Mouse (Mus musculus) hindbrain, embryonic 13.5 days (tissue): ENCODE measurements at regions not wholly inside any gene's neighbourhood (a gene's known extent, or its start where the extent isn't known, plus 50 kb on each side); places are given as distances from the start of the nearest gene placed in this dataset.

Experiments used
- ATAC-seq: fragments of 200-750 bp; cut with Nextera tagmentation; 2 replicates; pipeline ENCODE4 v1.8.0; 2017; ENCODE audit warnings: moderate TSS enrichment; ENCODE audit not compliant: low FRiP score
- H3K27ac ChIP-seq: fragments of 300-500 bp; sonication (generic); 2 replicates; pipeline ENCODE4 v1.5.1; 2015; ENCODE audit warnings: inconsistent platforms, mild to moderate bottlenecking, moderate library complexity
- H3K27me3 ChIP-seq: fragments of 300-500 bp; sonication (generic); 2 replicates; pipeline ENCODE4 v1.6.1; 2015; ENCODE audit warnings: mild to moderate bottlenecking, inconsistent platforms
- H3K36me3 ChIP-seq: fragments of 300-500 bp; sonication (generic); 2 replicates; pipeline ENCODE4 v1.6.1; 2015; ENCODE audit warnings: mild to moderate bottlenecking, inconsistent platforms
- H3K4me1 ChIP-seq: fragments of 300-500 bp; sonication (generic); replicated peaks from 2 replicates; pipeline ENCODE4 v1.6.1; 2015; ENCODE audit warnings: inconsistent platforms
- H3K4me2 ChIP-seq: fragments of 300-500 bp; sonication (generic); 2 replicates; pipeline ENCODE4 v1.6.1; 2015; ENCODE audit warnings: inconsistent platforms, mild to moderate bottlenecking, moderate library complexity
- H3K4me3 ChIP-seq: fragments of 300-500 bp; sonication (generic); 2 replicates; pipeline ENCODE4 v1.5.1; 2015; ENCODE audit warnings: mild to moderate bottlenecking, inconsistent platforms
- H3K9ac ChIP-seq: fragments of 300-500 bp; sonication (generic); 2 replicates; pipeline ENCODE4 v1.6.1; 2015; ENCODE audit warnings: mild to moderate bottlenecking, inconsistent platforms
- H3K9me3 ChIP-seq: fragments of 300-500 bp; sonication (generic); 2 replicates; pipeline ENCODE4 v1.6.1; 2016; ENCODE audit warnings: inconsistent platforms
- WGBS: fragments of 180-500 bp; shearing (Covaris S2); methylation state at CpG from one replicate; pipeline ENCODE4 v1.1.7; 2015; 5-methylcytosine and 5-hydroxymethylcytosine counted together

DNA sequence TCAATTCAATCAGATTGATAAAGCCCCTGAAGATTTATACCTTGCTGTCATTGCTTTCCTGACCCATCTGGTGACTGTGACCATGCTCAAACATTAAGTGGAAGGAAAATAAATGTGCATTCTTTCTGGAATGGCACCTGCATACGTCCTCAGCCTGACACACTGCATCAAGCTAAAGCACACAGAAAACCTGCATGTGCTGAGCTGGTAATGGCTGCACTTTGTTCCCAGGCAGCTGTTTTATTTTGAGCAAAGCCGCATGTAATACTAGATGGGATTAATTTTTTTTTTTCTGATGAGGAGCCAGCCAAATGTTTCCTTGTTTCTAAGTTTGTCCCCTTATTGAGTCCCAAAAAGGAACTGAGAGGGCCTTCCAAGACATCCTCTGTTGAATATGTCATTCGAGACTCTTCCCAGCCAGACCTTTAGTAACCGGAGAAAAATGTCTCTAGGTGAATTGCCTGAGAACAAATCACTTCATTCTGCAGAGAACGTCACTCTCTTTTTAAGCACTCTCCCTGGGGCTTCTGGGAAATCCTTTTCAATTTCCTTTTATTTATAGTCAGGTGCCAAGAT lies 103.1 kb upstream of the Gm9747 start:
- no peak overlapping the region for H3K4me3 ChIP-seq
- H3K36me3 ChIP-seq: no peaks in the 10 kb centered on the region
- no peak for ATAC-seq
- H3K4me2 ChIP-seq: no peak overlapping the region
- H3K9me3 ChIP-seq: no peaks in the 10 kb centered on the region
- H3K9ac ChIP-seq: no peak overlapping the region
- 44% methylated on average over 5 of the region's 5 CpGs for WGBS
- H3K27ac ChIP-seq: peak overlapping the region; percentile 23; the same call in 1 of the 2 replicates
- no peaks in the 10 kb centered on the region for H3K27me3 ChIP-seq
- no peaks in the 10 kb centered on the region for H3K4me1 ChIP-seq

DNA sequence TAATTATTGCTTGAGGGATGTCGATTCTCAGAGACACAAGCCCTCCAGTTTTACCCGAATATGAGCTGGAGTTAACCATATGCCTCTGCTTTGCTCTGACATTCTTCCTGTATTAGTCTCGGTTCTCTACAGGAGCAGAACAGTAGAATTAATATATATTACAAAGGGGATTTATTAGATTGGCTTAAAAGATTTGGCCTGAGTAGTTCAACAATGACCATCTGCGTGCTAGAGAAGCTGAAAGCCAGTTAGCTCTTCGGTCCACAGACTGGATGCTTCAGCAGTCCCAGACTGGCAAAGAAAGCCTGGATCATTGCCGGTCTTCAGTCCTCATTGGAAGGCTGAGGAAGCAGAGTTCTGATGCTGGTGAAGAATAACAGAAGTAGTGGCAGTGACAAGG lies 100.4 kb upstream of the Gm9747 start:
- Histone ChIP-seq H3K27ac (no peak overlapping the region), H3K4me2 (no peak overlapping the region), H3K27me3 (no peaks in the 10 kb centered on the region), H3K9ac (no peak overlapping the region), H3K36me3 (no peaks in the 10 kb centered on the region), H3K9me3 (no peaks in the 10 kb centered on the region), H3K4me3 (no peak overlapping the region), H3K4me1 (no peaks in the 10 kb centered on the region)
- WGBS: 80% methylated on average over 6 of the region's 6 CpGs
- no peak for ATAC-seq

DNA sequence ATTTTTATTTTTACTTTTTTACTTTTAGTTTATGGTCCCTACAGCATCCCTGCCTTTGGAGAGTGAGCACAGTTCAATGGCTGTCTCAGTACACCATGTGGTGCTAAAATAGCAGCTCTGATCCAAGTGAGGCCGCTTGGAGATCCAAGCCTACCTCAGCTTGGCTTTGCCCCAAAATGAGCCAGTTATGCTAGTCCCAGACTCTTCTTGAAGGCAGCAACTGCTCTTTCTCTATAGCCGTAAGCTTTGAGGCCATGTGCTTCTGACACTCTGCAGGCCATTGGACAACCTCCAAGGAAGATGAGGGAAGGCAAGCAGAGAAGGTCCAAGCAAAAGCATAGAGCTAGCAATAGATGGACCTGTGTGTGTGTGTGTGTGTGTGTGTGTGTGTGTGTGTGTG lies 98.0 kb upstream of the Gm9747 start:
- H3K4me3 ChIP-seq: no peak overlapping the region
- H3K4me2 ChIP-seq: no peak overlapping the region
- no peak overlapping the region for H3K27ac ChIP-seq
- no peaks in the 10 kb centered on the region for H3K27me3 ChIP-seq
- ATAC-seq: no peak
- H3K4me1 ChIP-seq: no peaks in the 10 kb centered on the region
- no peaks in the 10 kb centered on the region for H3K36me3 ChIP-seq
- H3K9ac ChIP-seq: no peak overlapping the region
- no peaks in the 10 kb centered on the region for H3K9me3 ChIP-seq
- WGBS: 96% methylated on average over 2 of the region's 2 CpGs

DNA sequence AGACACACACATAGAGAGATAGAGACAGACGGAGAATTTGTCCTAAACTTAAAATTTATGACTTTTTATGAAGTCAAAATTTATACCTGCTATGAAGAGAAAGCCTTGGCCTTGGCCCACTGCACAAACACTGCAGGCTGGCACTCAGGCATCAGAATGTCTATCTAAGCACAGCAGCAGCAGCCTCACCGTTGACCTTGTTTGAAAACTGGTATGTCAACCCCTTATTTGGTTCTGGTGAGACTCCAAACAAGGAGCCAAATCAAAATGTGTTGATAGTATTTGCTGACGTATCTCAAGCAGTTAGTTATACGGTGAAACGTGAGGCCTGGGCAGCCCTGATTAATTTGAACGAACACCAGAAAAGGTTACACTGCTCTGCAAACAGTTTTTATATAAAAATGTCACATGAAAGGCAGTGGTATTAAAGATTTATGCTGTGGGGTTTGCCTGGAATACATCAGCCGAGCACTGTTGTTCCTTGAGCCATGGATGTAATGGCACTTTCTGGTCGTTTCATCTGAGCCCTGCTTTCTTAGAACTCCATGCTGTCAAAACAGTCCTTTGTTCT lies 97.1 kb upstream of the Gm9747 start:
- no peak for ATAC-seq
- no peak overlapping the region for H3K9ac ChIP-seq
- no peaks in the 10 kb centered on the region for H3K4me1 ChIP-seq
- H3K27me3 ChIP-seq: no peaks in the 10 kb centered on the region
- H3K9me3 ChIP-seq: no peaks in the 10 kb centered on the region
- H3K4me2 ChIP-seq: no peak overlapping the region
- H3K27ac ChIP-seq: no peak overlapping the region
- H3K36me3 ChIP-seq: no peaks in the 10 kb centered on the region
- WGBS: 81% methylated on average over 8 of the region's 8 CpGs
- H3K4me3 ChIP-seq: no peak overlapping the region

DNA sequence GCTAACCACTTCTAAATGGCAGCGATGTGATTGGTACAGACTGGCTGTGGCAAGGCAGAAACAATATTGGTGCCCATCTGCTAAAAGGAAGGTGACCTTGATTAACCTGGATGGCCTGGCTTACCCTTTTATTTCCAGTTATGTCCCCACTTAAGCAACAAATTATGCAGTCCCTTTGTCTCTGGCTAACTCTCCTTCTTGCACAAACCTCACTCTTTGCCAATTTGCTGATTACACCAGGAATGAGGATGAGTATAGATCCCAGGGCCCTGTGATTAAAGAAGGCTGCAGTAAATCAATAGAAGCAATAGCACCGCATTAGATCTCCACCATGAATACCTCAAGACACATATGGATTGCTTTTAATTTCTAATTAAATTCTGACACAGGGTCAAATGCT lies 87.7 kb upstream of the Gm9747 start:
- ATAC-seq: no peak
- Histone ChIP-seq H3K4me2 (no peak overlapping the region), H3K9me3 (no peaks in the 10 kb centered on the region), H3K4me1 (peaks cover 4% of the 10 kb centered on the region; the same call in 1 of the 2 replicates), H3K27me3 (no peaks in the 10 kb centered on the region), H3K27ac (no peak overlapping the region), H3K9ac (no peak overlapping the region), H3K4me3 (no peak overlapping the region), H3K36me3 (no peaks in the 10 kb centered on the region)
- 85% methylated on average over 2 of the region's 2 CpGs for WGBS

DNA sequence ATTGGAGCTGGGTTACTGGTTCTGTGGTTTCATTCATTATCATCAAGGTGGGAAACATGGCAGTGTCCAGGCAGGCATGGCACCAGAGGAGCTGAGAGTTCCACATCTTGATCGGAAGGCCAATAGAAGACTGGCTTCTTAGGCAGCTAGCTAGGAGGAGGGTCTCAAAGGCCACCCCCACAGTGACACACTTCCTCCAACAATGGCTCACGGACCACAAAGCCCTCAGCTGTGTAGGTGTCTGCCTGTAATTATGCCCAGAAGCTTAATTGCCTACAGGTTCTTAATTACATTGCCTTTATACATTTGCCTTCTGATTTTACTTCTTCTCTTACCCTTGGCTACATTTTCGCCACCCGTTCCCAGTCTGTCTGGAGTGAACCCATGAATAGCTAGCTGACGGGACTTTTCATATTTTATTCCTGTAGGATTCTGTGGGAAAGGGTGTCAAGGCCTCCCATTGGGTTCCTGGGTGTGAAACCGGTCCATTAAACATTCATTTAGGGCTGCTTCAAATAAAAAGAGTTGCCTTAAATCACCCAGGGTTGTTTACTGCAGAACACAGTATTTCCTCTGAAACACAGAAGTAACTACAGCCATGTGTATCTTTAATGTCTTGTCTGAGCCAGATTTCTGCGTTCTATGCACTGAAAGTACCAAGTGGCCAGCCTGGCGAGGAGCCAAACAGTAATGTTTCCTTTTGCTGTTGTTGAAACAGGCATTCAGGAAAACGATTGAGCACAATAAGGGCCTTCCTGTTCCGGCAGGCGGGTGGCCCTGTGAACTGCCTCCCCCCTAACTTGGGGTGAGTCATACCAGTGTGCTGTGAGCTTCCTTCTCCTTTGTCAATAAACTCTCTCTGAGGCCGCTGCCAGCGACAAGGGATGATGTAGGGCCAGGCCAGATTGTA lies 82.4 kb upstream of the Gm9747 start:
- no peak overlapping the region for H3K4me2 ChIP-seq
- no peak overlapping the region for H3K4me3 ChIP-seq
- H3K27me3 ChIP-seq: no peaks in the 10 kb centered on the region
- no peaks in the 10 kb centered on the region for H3K9me3 ChIP-seq
- H3K36me3 ChIP-seq: no peaks in the 10 kb centered on the region
- WGBS: 47% methylated on average over 13 of the region's 13 CpGs
- no peak overlapping the region for H3K9ac ChIP-seq
- H3K4me1 ChIP-seq: peaks cover 13% of the 10 kb centered on the region
- peak; percentile 86 for ATAC-seq
- 0 out of 2 replicates have a peak overlapping the region, but pooled peaks have one; percentile 30 for H3K27ac ChIP-seq

DNA sequence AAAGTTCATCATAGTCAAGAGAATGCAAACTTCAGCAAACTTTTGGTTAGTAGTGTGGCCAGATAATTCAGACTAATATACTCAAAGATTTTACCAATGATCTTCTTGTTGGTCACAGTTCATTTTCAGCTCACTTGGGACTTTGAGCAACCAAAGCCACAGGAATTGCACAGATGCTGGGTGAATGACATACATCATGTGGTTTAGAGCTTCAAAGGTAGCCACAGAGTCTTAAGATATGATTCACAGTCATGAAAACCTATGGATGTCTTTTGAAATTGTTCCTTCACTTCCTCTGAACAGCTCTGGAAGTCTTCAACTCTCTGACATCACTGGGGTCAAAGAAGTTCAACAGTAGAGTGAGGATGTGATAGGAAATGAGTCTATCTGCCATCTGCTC lies 77.0 kb upstream of the Gm9747 start:
- no peak overlapping the region for H3K27ac ChIP-seq
- no peak overlapping the region for H3K4me2 ChIP-seq
- H3K36me3 ChIP-seq: no peaks in the 10 kb centered on the region
- no peak overlapping the region for H3K4me3 ChIP-seq
- no peaks in the 10 kb centered on the region for H3K9me3 ChIP-seq
- ATAC-seq: no peak
- H3K27me3 ChIP-seq: no peaks in the 10 kb centered on the region
- peaks cover 2% of the 10 kb centered on the region for H3K4me1 ChIP-seq
- H3K9ac ChIP-seq: no peak overlapping the region

DNA sequence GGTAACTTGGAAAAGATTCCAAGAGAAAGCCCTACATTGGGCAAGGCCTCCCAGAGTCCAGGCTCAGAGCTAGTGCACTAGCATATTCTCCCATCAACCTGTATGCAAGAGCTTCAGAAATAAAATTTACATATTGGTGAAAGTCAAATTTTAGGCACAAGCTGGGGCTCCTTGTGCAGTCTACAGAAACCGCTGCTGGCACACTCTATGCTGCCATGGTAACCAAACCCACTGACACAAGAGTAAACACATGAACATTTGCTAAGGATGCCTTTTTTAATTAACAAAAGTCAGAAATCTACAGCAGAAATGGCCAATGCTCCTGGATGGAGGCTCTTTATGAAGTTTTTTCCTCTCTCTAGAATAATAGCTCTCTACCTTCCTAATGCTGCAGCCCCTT lies 75.9 kb upstream of the Gm9747 start:
- 76% methylated on average over 1 of the region's 1 CpGs for WGBS
- H3K9ac ChIP-seq: no peak overlapping the region

DNA sequence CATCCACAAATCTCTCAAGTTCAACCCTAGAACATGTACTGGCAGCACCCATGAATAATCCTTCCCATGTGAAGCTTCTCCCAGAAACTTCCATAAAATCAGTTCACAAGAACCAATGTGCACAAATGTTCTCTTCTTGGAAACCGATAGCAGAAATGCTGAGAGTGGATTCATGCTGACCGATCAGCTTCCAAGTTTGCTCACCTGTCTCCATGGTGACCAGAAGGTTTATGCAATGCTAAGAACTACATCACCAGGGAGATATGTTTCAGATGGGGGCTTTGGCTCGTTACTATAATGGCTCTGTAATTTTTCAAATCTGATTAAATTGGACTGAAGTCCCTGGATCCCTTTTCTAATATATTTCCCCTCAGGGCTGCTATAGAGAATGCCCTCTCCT lies 74.4 kb upstream of the Gm9747 start:
- Histone ChIP-seq H3K27me3 (no peaks in the 10 kb centered on the region), H3K27ac (no peak overlapping the region), H3K4me3 (no peak overlapping the region), H3K9ac (no peak overlapping the region), H3K4me2 (no peak overlapping the region), H3K9me3 (no peaks in the 10 kb centered on the region), H3K36me3 (no peaks in the 10 kb centered on the region), H3K4me1 (no peaks in the 10 kb centered on the region; the same call in 1 of the 2 replicates)
- WGBS: 59% methylated on average over 3 of the region's 3 CpGs
- no peak for ATAC-seq

More for the DNA sequence above, 75.9 kb upstream of the Gm9747 start:
- Histone ChIP-seq H3K27ac (no peak overlapping the region), H3K9me3 (no peaks in the 10 kb centered on the region), H3K4me1 (no peaks in the 10 kb centered on the region; the same call in 1 of the 2 replicates), H3K36me3 (no peaks in the 10 kb centered on the region), H3K27me3 (no peaks in the 10 kb centered on the region), H3K4me3 (no peak overlapping the region), H3K4me2 (no peak overlapping the region)
- ATAC-seq: no peak

DNA sequence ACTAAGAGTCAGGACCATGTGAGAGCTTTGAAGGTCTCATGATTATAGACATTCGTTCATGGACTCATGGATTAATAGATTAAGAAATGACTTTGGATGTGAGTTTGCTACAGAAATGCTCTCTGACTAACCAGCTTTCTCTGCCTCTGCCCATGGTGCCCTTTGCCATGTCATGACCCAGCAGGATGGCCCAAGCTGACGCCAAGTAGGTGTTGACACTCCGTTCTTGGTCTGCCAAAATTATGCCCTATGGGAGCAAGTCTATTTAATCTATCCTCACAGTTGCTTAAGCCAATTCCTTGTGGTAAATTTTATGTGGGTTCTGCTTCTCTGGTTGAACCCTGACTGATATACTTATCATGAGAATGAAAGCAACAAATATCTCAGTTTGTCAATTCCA lies 73.7 kb upstream of the Gm9747 start:
- ATAC-seq: no peak
- Histone ChIP-seq H3K4me1 (no peaks in the 10 kb centered on the region; the same call in 1 of the 2 replicates), H3K27ac (no peak overlapping the region), H3K9ac (no peak overlapping the region), H3K4me3 (no peak overlapping the region), H3K9me3 (no peaks in the 10 kb centered on the region), H3K27me3 (no peaks in the 10 kb centered on the region), H3K36me3 (no peaks in the 10 kb centered on the region), H3K4me2 (no peak overlapping the region)
- WGBS: 95% methylated on average over 3 of the region's 3 CpGs

DNA sequence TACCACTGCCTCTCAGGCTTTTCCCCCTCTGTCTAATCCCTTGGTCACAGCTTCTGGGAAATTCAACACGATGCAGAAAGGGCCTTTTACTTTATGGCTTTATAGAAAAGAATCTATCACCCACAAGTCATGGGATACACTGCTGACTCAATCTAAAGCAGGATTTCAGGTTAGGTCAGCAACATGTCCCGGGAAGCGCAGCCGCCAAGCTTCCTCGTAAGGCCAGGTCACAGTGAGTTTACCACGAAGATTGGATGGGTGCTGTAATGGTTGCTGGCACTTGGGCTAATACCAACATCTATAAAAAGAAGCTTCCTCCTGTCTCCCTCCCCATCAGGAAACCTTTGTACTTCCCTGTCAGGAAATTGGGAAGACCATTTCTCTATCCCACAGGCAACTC lies 70.0 kb upstream of the Gm9747 start:
- no peaks in the 10 kb centered on the region; the same call in 1 of the 2 replicates for H3K4me1 ChIP-seq
- H3K9me3 ChIP-seq: no peaks in the 10 kb centered on the region
- 87% methylated on average over 6 of the region's 6 CpGs for WGBS
- no peak overlapping the region for H3K9ac ChIP-seq
- no peak overlapping the region for H3K27ac ChIP-seq
- H3K36me3 ChIP-seq: no peaks in the 10 kb centered on the region
- no peak overlapping the region for H3K4me2 ChIP-seq
- no peak for ATAC-seq
- H3K27me3 ChIP-seq: no peaks in the 10 kb centered on the region
- no peak overlapping the region for H3K4me3 ChIP-seq

DNA sequence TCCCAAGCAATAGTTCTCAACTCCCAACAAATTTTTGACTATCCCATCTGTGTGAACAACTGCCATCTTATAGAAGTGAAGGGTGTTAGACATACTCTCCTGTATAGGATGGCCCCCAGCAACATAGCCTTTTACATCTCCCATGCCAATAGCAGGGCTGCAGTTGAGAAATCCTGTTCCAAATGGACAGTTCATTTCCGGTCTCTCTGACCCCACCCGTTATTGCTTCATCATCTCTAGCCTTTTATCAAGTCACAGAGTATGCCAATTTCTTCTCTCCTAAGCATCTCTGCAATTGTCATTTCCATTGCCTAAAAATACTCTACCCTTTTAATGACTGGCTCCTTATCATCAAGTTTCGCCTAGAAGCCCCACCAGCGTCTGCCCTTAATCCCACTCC lies 64.8 kb upstream of the Gm9747 start:
- Histone ChIP-seq H3K9ac (no peak overlapping the region), H3K9me3 (no peaks in the 10 kb centered on the region), H3K27me3 (no peaks in the 10 kb centered on the region), H3K4me3 (no peak overlapping the region), H3K4me2 (no peak overlapping the region), H3K4me1 (no peaks in the 10 kb centered on the region), H3K27ac (no peak overlapping the region), H3K36me3 (no peaks in the 10 kb centered on the region)
- no peak for ATAC-seq
- WGBS: 90% methylated on average over 4 of the region's 4 CpGs
